Mouse (Mus musculus) induced T-regulatory cell, adult 2 months (primary cell): ENCODE data around the gene Abcb4.

Experiments
- DNase-seq: peaks from one replicate; pipeline ENCODE4 v3.0.0-alpha.2; 2012; ENCODE audit warnings: low read depth

Abcb4 gene

GRCm38 (mm10) chr5:8911567-8912198 is 18.2 kb downstream of the Abcb4 start:
- DNase-seq: peak; percentile 15

GRCm38 (mm10) chr5:8916400-8916799 is 22.9 kb downstream of the Abcb4 start:
- DNase-seq: no peak

GRCm38 (mm10) chr5:8917069-8917468 is 23.6 kb downstream of the Abcb4 start:
- no peak for DNase-seq

- DNase-seq: no peak
Measured at GRCm38 (mm10) chr5:8928440-8928839, 34.9 kb downstream of the Abcb4 start.

- DNase-seq: no peak
Measured at GRCm38 (mm10) chr5:8937965-8938364, 44.4 kb downstream of the Abcb4 start.

GRCm38 (mm10) chr5:8941266-8941665 is 47.7 kb downstream of the Abcb4 start:
- DNase-seq: peak; percentile 43

GRCm38 (mm10) chr5:8943836-8944235 is 50.3 kb downstream of the Abcb4 start:
- peak; percentile 16 for DNase-seq

- DNase-seq: no peak
Measured at GRCm38 (mm10) chr5:8947423-8948110, 54.0 kb downstream of the Abcb4 start.

GRCm38 (mm10) chr5:8953660-8954059 is 60.1 kb downstream of the Abcb4 start:
- no peak for DNase-seq

GRCm38 (mm10) chr5:8955544-8955943 is 62.0 kb downstream of the Abcb4 start:
- DNase-seq: no peak

GRCm38 (mm10) chr5:8960534-8960933 is 67.0 kb downstream of the Abcb4 start:
- no peak for DNase-seq

GRCm38 (mm10) chr5:8964487-8964886 is 71.0 kb downstream of the Abcb4 start:
- no peak for DNase-seq

GRCm38 (mm10) chr5:8970694-8971093 is 77.2 kb downstream of the Abcb4 start:
- DNase-seq: no peak

GRCm38 (mm10) chr5:8972355-8972754 is 78.8 kb downstream of the Abcb4 start:
- no peak for DNase-seq

- DNase-seq: no peak
Measured at GRCm38 (mm10) chr5:8974721-8975120, 81.2 kb downstream of the Abcb4 start.

GRCm38 (mm10) chr5:8985470-8985869 is 92.0 kb downstream of the Abcb4 start:
- no peak for DNase-seq

GRCm38 (mm10) chr5:8987925-8988324 is 94.4 kb downstream of the Abcb4 start:
- no peak for DNase-seq

- DNase-seq: no peak
Measured at GRCm38 (mm10) chr5:8990526-8990925, 97.0 kb downstream of the Abcb4 start.

- DNase-seq: no peak
Measured at GRCm38 (mm10) chr5:8991626-8992025, 98.1 kb downstream of the Abcb4 start.

- DNase-seq: peak; percentile 50
Measured at GRCm38 (mm10) chr5:8995966-8996685, 102.6 kb downstream of the Abcb4 start.

- peak; percentile 90 for DNase-seq
Measured at GRCm38 (mm10) chr5:8996686-8997512, 103.4 kb downstream of the Abcb4 start, which contains the start of gene Crot. Gene Crot (minus strand): TSS chr5:8997324.

- DNase-seq: no peak
Measured at GRCm38 (mm10) chr5:8997513-8997895, 104.0 kb downstream of the Abcb4 start.
